Mouse (Mus musculus) forebrain, embryonic 15.5 days (tissue): ENCODE results near the gene Slco2a1. TPM values are rescaled to one million over a fixed set of nuclear protein-coding genes. Genes with fewer than 3 reads are reported as not detected.

ENCODE experiments used
- polyA plus RNA-seq: library from polyadenylated mRNA; unstranded; fragments of >200 nt; fragmentation: Nextera tagmentation; extraction: Ambion mirVana; gene quantifications from 2 replicates; pipeline ENCODE4 v1.2.1, GENCODE M21; 2015

Gene Slco2a1
- polyA plus RNA-seq, 1 experiment from 2014 or later, result 1.6 TPM

Other genes with a start within 250 kb of the Slco2a1 start
- gene Ryk, start 153.8 kb upstream of the Slco2a1 start, polyA plus RNA-seq, result 13.9 and 15.1 TPM in 2 replicates
- 62.3 and 63.3 TPM in 2 replicates for gene Rab6b, start 123.1 kb downstream of the Slco2a1 start, polyA plus RNA-seq
- 48.8 and 49.1 TPM in 2 replicates for gene Srprb, start 213.4 kb downstream of the Slco2a1 start, polyA plus RNA-seq
- 4.6 and 4.7 TPM in 2 replicates for gene Gm20425, start 241.6 kb downstream of the Slco2a1 start, polyA plus RNA-seq
- gene Trf, start 241.7 kb downstream of the Slco2a1 start, polyA plus RNA-seq, result 25.5 and 25.7 TPM in 2 replicates